Mouse (Mus musculus) ES-Bruce4 (cell line): ENCODE measurements around the gene Etv3. TPM values are rescaled to one million over a fixed set of nuclear protein-coding genes. Genes with fewer than 3 reads are reported as not detected.

Experiments used
- H3K27ac ChIP-seq: 2 replicates; pipeline ENCODE4 v1.5.1; 2012; ENCODE audit warnings: low read length, inconsistent platforms; ENCODE audit not compliant: insufficient read depth
- H3K27me3 ChIP-seq: 2 replicates; pipeline ENCODE4 v1.6.1; 2012; ENCODE audit warnings: mild to moderate bottlenecking, low read length, inconsistent platforms; ENCODE audit not compliant: control insufficient read depth, poor library complexity, insufficient read depth, severe bottlenecking
- H3K36me3 ChIP-seq: 2 replicates; pipeline ENCODE4 v1.6.1; 2012; ENCODE audit warnings: inconsistent platforms, mild to moderate bottlenecking, low read length, moderate library complexity; ENCODE audit not compliant: control insufficient read depth, poor library complexity, insufficient read depth, severe bottlenecking
- H3K4me1 ChIP-seq: one replicate; pipeline ENCODE4 v1.8.1; 2011; ENCODE audit warnings: low read length; ENCODE audit not compliant: control insufficient read depth, insufficient read depth
- H3K4me3 ChIP-seq: 2 replicates; pipeline ENCODE4 v1.5.1; 2011; ENCODE audit warnings: low read depth, mild to moderate bottlenecking, low read length
- H3K9ac ChIP-seq: 2 replicates; pipeline ENCODE4 v1.6.1; 2012; ENCODE audit warnings: low read depth, mild to moderate bottlenecking, inconsistent platforms; ENCODE audit not compliant: poor library complexity, severe bottlenecking
- H3K9me3 ChIP-seq: replicated peaks from 2 replicates; pipeline ENCODE4 v1.6.1; 2012; ENCODE audit warnings: mild to moderate bottlenecking, low read length, inconsistent platforms; ENCODE audit not compliant: control insufficient read depth, poor library complexity, insufficient read depth, severe bottlenecking
- CTCF ChIP-seq: IDR thresholded peaks from one replicate; pipeline ENCODE4 v1.8.1; 2011; ENCODE audit warnings: low read depth, low read length
- EP300 ChIP-seq: IDR thresholded peaks from 2 replicates; pipeline ENCODE4 v1.6.1; 2011; ENCODE audit warnings: low read depth, low read length; ENCODE audit not compliant: insufficient read depth
- POLR2A ChIP-seq: IDR thresholded peaks from one replicate; pipeline ENCODE4 v1.8.1; 2011; ENCODE audit warnings: low read length; ENCODE audit not compliant: insufficient read depth
- polyA plus RNA-seq: library from polyadenylated mRNA; stranded (reverse); fragments of >200 nt; gene quantifications from 2 replicates; pipeline ENCODE4 v1.2.4, GENCODE M21; 2011; ENCODE audit warnings: low read depth; ENCODE audit not compliant: missing spikeins, insufficient read depth, insufficient read length

Etv3 gene
- polyA plus RNA-seq, 1 experiment, result 12.6 TPM

DNA sequence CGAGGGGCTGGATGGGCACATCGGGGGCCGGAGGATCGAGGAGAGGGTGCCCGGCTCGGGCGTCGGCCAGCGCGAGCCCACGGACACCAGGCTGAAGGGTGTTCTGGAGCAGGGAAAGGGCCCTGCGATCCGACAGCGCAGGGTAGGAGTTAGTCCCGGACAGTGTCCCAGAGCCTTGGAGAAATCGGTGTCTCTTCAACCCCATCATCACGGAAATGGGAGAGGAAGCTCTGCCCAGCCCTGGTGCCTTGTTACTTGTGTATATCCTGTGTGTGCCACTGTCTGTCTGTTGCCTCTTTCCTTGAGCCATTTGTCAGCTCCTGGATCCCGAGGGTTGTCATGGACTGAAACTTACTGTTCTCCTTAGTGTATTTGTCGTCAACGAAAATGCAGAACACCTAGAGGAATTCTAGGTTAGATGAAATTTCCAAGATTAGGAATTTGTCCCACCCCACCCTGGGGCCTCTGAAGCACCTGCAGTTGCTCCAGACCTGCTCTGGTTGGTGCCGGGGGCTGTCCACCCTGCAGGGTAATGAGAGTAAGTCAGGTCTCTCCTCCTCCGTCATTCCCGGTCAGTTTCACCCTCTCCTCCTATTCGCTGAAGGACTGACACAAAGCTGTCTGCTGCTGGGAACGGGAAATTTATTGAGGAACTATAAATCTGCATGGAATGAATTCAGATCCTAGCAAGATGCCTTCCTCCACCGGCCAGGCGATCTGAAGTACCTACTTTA is 797 bp downstream of the Etv3 start:
- H3K4me3 ChIP-seq, result peak overlapping the region; percentile 79

GRCm38 (mm10) chr3:87527139-87527538 is 1.9 kb downstream of the Etv3 start:
- Histone ChIP-seq H3K27ac (no peak overlapping the region), H3K4me1 (no peaks in the 10 kb centered on the region), H3K9me3 (no peaks in the 10 kb centered on the region), H3K9ac (no peak overlapping the region), H3K4me3 (no peak overlapping the region), H3K36me3 (peaks cover 14% of the 10 kb centered on the region), H3K27me3 (no peaks in the 10 kb centered on the region)
- TF ChIP-seq CTCF (no peak), EP300 (no peak), POLR2A (no peak)

More for the DNA sequence above, 797 bp downstream of the Etv3 start:
- Histone ChIP-seq H3K9me3 (no peaks in the 10 kb centered on the region), H3K27ac (no peak overlapping the region), H3K27me3 (no peaks in the 10 kb centered on the region), H3K36me3 (peaks cover 11% of the 10 kb centered on the region), H3K9ac (peak overlapping the region; percentile 84), H3K4me1 (no peaks in the 10 kb centered on the region)
- no peak for TF ChIP-seq POLR2A
- TF ChIP-seq CTCF, result no peak
- no peak for TF ChIP-seq EP300

- TF ChIP-seq POLR2A, result no peak
- no peak for TF ChIP-seq CTCF
- TF ChIP-seq EP300, result no peak
- H3K36me3 ChIP-seq, result peaks cover 17% of the 10 kb centered on the region
- no peak overlapping the region for H3K27ac ChIP-seq
These were observed 2.8 kb downstream of the Etv3 start for GRCm38 (mm10) chr3:87528021-87528420.

DNA sequence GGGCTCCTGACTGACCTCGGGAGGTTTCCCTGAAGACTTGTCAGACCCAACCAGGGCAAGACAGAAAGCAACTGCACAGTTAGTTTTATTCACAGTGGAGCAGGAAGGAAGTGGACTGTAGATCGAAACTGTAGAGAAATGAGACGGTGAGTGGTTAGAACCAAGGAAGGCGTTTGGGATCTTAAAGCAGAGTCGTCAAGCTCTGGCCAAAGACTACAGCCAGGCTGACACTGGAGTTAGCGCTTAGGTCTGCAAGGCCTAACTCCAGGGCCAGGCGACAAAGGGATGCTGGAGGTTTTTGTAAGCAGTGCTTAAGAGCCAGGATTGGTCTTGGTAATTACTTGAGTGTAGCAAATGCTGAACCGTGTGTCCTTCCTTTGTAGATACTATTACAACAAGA is 3.6 kb downstream of the Etv3 start:
- Histone ChIP-seq H3K4me3 (no peak overlapping the region), H3K36me3 (peaks cover 19% of the 10 kb centered on the region), H3K27ac (no peak overlapping the region), H3K9ac (no peak overlapping the region), H3K9me3 (no peaks in the 10 kb centered on the region), H3K27me3 (no peaks in the 10 kb centered on the region), H3K4me1 (no peaks in the 10 kb centered on the region)
- TF ChIP-seq CTCF, result no peak
- TF ChIP-seq POLR2A, result no peak
- no peak for TF ChIP-seq EP300

More at GRCm38 (mm10) chr3:87528021-87528420, 2.8 kb downstream of the Etv3 start:
- Histone ChIP-seq H3K9me3 (no peaks in the 10 kb centered on the region), H3K4me3 (no peak overlapping the region), H3K27me3 (no peaks in the 10 kb centered on the region), H3K9ac (no peak overlapping the region), H3K4me1 (no peaks in the 10 kb centered on the region)

DNA sequence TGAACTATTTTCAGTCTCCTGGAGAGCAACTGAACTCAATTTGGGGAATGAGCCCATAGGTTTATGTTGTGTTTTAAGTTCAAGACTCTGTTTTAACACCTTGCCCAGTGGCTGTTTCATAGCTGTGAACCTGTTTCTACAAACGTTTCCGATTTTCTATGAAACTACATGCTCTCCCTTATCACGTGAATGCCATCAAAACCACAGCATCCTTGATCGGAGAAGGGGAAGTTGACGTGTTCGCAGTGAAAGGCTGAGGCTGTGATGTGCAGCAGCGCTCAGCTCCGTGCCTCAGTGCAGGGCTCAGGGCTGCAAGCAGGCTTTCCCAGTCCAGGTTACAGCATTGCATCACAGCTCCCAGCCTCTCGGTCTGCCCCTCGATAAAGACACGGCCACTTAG is 4.4 kb downstream of the Etv3 start:
- Histone ChIP-seq H3K27ac (no peak overlapping the region), H3K4me1 (no peaks in the 10 kb centered on the region), H3K27me3 (no peaks in the 10 kb centered on the region), H3K36me3 (peaks cover 19% of the 10 kb centered on the region), H3K9me3 (no peaks in the 10 kb centered on the region), H3K4me3 (no peak overlapping the region), H3K9ac (no peak overlapping the region)
- no peak for TF ChIP-seq EP300
- TF ChIP-seq CTCF, result no peak
- TF ChIP-seq POLR2A, result no peak

DNA sequence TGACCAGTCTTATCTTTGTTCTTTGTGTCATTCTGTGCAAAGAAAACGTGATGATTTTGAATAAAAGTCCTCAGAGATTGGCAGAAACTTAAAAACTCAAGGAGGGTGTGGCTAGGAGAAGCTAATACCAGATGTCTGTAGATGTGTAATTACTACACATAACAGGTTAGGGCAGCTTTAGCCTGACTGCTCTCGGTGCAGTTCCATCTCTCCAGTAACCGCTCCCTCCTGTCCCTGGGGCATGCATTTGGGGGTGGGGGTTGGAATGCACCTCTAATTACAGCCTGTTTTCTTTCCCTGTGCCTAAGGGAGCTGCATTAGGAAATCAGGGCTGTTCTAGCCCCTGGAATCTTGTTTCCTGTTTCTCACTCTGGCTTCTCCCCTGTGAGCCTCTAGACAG is 5.0 kb downstream of the Etv3 start:
- H3K4me3 ChIP-seq, result no peak overlapping the region
- TF ChIP-seq POLR2A (no peak), CTCF (no peak), EP300 (no peak)
- no peaks in the 10 kb centered on the region for H3K4me1 ChIP-seq
- H3K9me3 ChIP-seq, result no peaks in the 10 kb centered on the region
- H3K27me3 ChIP-seq, result no peaks in the 10 kb centered on the region
- no peak overlapping the region for H3K9ac ChIP-seq
- H3K27ac ChIP-seq, result no peak overlapping the region
- H3K36me3 ChIP-seq, result peaks cover 22% of the 10 kb centered on the region
